Mouse (Mus musculus) limb, embryonic 14.5 days (tissue): ENCODE data around the gene Srebf2. TPM values are rescaled to one million over a fixed set of nuclear protein-coding genes. Genes with fewer than 3 reads are reported as not detected.

Experiments
- ATAC-seq: fragments of 200-750 bp; cut with Nextera tagmentation; 2 replicates; pipeline ENCODE4 v1.8.0; 2017; ENCODE audit warnings: low read depth, moderate number of reproducible peaks, moderate TSS enrichment; ENCODE audit not compliant: low FRiP score
- DNase-seq: peaks from one replicate; pipeline ENCODE4 v3.0.0-alpha.2; 2015; ENCODE audit warnings: low spot score
- H3K27ac ChIP-seq: fragments of 300-500 bp; sonication (generic); replicated peaks from 2 replicates; pipeline ENCODE4 v1.5.1; 2014; ENCODE audit warnings: low read depth, mild to moderate bottlenecking, low read length, moderate library complexity, mixed read lengths
- H3K27me3 ChIP-seq: fragments of 300-500 bp; sonication (generic); 2 replicates; pipeline ENCODE4 v1.6.1; 2014; ENCODE audit warnings: low read length, mixed read lengths; ENCODE audit not compliant: control insufficient read depth, insufficient read depth
- H3K36me3 ChIP-seq: fragments of 300-500 bp; sonication (generic); 2 replicates; pipeline ENCODE4 v1.6.1; 2014; ENCODE audit warnings: mild to moderate bottlenecking, low read length, moderate library complexity, mixed read lengths; ENCODE audit not compliant: control insufficient read depth, insufficient read depth
- H3K4me1 ChIP-seq: fragments of 300-500 bp; sonication (generic); 2 replicates; pipeline ENCODE4 v1.6.1; 2014; ENCODE audit warnings: antibody characterized with exemption, low read length, mixed read lengths; ENCODE audit not compliant: control insufficient read depth, insufficient read depth
- H3K4me2 ChIP-seq: fragments of 300-500 bp; sonication (generic); replicated peaks from 2 replicates; pipeline ENCODE4 v1.6.1; 2014; ENCODE audit warnings: low read depth, mild to moderate bottlenecking, low read length, moderate library complexity; ENCODE audit not compliant: severe bottlenecking
- H3K4me3 ChIP-seq: fragments of 300-500 bp; sonication (generic); replicated peaks from 2 replicates; pipeline ENCODE4 v1.5.1; 2014; ENCODE audit warnings: low read length
- H3K9ac ChIP-seq: fragments of 300-500 bp; sonication (generic); 2 replicates; pipeline ENCODE4 v1.6.1; 2014; ENCODE audit warnings: mild to moderate bottlenecking, low read depth, low read length, moderate library complexity; ENCODE audit not compliant: severe bottlenecking
- H3K9me3 ChIP-seq: fragments of 300-500 bp; sonication (generic); 2 replicates; pipeline ENCODE4 v1.6.1; 2016; ENCODE audit warnings: low read length; ENCODE audit not compliant: control insufficient read depth
- POLR2A ChIP-seq: fragments of 200-500 bp; IDR thresholded peaks from 2 replicates; pipeline ENCODE4 v1.8.0; 2012; ENCODE audit warnings: inconsistent platforms, mild to moderate bottlenecking, moderate library complexity, borderline replicate concordance; ENCODE audit not compliant: insufficient read depth, insufficient read length; ENCODE audit errors: extremely low read depth
- WGBS: fragments of 180-500 bp; shearing (Covaris S2); extraction: QIAGEN DNeasy Blood & Tissue Kit; methylation state at CpG from one replicate; pipeline ENCODE4 v1.1.7; 2014; 5-methylcytosine and 5-hydroxymethylcytosine counted together
- polyA plus RNA-seq, 2 experiments: library from polyadenylated mRNA; depleted of rRNA in 1 of 2; stranded (reverse) in 1 of 2; unstranded in 1 of 2; fragments of >200 nt; fragmentation: Nextera tagmentation in 1 of 2; extraction: Ambion mirVana in 1 of 2; gene quantifications; 2 replicates each; pipeline versions ENCODE4 v1.2.1 to v1.2.3; 2012 to 2014

Gene Srebf2
- polyA plus RNA-seq, 2 experiments: 122 to 131 TPM

DNA sequence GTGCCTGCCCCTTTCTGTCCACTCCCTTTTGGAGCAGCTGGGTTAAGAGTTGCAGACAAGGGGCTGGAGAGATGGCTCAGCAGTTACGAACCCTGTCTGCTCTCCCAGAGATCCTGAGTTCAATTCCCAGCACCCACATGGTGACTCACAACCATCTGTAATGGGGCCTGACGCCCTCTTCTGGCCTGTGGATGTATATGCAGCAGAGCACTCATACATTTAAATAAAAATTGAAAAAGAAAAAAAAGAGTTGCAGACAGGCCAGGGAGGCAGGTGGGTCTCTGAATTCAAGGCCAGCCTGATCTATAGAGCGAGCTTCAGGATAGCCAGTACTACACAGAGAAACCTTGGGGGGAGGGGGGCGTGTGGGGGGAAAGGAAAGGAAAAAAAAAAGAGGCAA, 40.4 kb downstream of the Srebf2 start:
- 86% methylated on average over 4 of the region's 4 CpGs for WGBS
- TF ChIP-seq POLR2A: no peak

GRCm38 (mm10) chr15:82187924-82188323, 40.9 kb downstream of the Srebf2 start:
- Histone ChIP-seq H3K4me1 (no peaks in the 10 kb centered on the region), H3K4me2 (no peak overlapping the region), H3K36me3 (peaks cover 95% of the 10 kb centered on the region), H3K27me3 (no peaks in the 10 kb centered on the region), H3K9ac (no peak overlapping the region), H3K27ac (no peak overlapping the region), H3K9me3 (no peaks in the 10 kb centered on the region), H3K4me3 (no peak overlapping the region)
- no peak for DNase-seq
- no peak for TF ChIP-seq POLR2A
- no peak for ATAC-seq
- WGBS: 94% methylated on average over 1 of the region's 1 CpGs

More for the DNA sequence above, 40.4 kb downstream of the Srebf2 start:
- H3K4me1 ChIP-seq: no peaks in the 10 kb centered on the region
- H3K4me2 ChIP-seq: no peak overlapping the region
- ATAC-seq: no peak
- H3K4me3 ChIP-seq: no peak overlapping the region
- no peak overlapping the region for H3K27ac ChIP-seq
- peaks cover 95% of the 10 kb centered on the region for H3K36me3 ChIP-seq
- no peak for DNase-seq
- H3K27me3 ChIP-seq: no peaks in the 10 kb centered on the region
- no peak overlapping the region for H3K9ac ChIP-seq
- H3K9me3 ChIP-seq: no peaks in the 10 kb centered on the region

GRCm38 (mm10) chr15:82188481-82189240, 41.7 kb downstream of the Srebf2 start:
- WGBS: 92% methylated on average over 10 of the region's 10 CpGs
- ATAC-seq (no peak), DNase-seq (no peak)
- H3K4me1 ChIP-seq: no peaks in the 10 kb centered on the region
- H3K9me3 ChIP-seq: no peaks in the 10 kb centered on the region
- no peak overlapping the region for H3K27ac ChIP-seq
- H3K9ac ChIP-seq: no peak overlapping the region
- no peaks in the 10 kb centered on the region for H3K27me3 ChIP-seq
- peaks cover 95% of the 10 kb centered on the region for H3K36me3 ChIP-seq
- no peak for TF ChIP-seq POLR2A
- no peak overlapping the region for H3K4me2 ChIP-seq
- no peak overlapping the region for H3K4me3 ChIP-seq

DNA sequence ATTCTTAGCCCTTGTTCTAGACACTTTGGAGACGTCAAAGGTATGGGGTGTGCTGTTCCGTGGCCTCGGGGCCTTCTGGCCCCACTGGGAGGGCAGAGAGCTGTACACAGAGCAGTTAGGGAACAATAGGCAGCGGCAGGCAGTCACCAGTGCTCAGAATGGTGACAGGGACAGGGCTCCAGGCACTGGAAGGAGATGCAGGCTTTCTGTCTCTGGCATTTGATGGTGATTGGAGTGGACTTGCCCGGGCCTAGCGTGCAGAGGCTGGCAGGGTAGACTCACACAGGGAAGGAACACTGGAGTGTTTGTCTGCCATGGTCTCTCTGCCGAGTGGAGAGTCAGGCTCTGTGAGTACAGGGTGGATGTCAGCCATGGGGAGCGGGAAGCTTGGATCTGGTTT, 45.6 kb downstream of the Srebf2 start:
- Histone ChIP-seq H3K9ac (no peak overlapping the region), H3K4me3 (no peak overlapping the region), H3K27me3 (no peaks in the 10 kb centered on the region), H3K27ac (no peak overlapping the region), H3K9me3 (no peaks in the 10 kb centered on the region), H3K4me2 (no peak overlapping the region), H3K36me3 (peaks cover 94% of the 10 kb centered on the region), H3K4me1 (no peaks in the 10 kb centered on the region)
- 91% methylated on average over 8 of the region's 8 CpGs for WGBS
- DNase-seq (no peak), ATAC-seq (no peak)
- no peak for TF ChIP-seq POLR2A

DNA sequence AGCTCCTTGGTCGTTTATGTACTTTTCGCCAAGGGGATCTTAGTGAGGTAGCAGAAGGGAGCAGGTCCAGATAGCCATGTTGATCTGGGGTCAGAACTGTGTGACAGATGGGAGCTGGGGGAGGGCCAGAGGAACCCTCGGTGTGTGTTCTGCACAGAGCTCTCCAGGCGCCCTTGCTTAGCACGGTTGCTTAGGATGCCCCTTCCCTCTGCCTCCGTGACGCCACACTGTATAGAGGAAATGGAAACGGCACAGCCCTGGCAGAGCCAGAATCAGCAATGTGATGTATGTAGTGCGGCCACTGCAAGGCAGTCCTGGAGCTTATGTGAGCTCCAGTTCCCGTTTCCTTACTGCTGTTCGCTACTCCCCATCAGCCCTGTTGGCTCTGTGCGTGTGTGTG, 49.3 kb downstream of the Srebf2 start:
- no peak for TF ChIP-seq POLR2A
- no peak overlapping the region for H3K9ac ChIP-seq
- DNase-seq (no peak), ATAC-seq (no peak)
- H3K27ac ChIP-seq: no peak overlapping the region
- H3K4me3 ChIP-seq: no peak overlapping the region
- H3K4me1 ChIP-seq: no peaks in the 10 kb centered on the region
- no peaks in the 10 kb centered on the region for H3K27me3 ChIP-seq
- H3K4me2 ChIP-seq: no peak overlapping the region
- H3K9me3 ChIP-seq: no peaks in the 10 kb centered on the region
- H3K36me3 ChIP-seq: peaks cover 98% of the 10 kb centered on the region
- WGBS: 93% methylated on average over 12 of the region's 12 CpGs

DNA sequence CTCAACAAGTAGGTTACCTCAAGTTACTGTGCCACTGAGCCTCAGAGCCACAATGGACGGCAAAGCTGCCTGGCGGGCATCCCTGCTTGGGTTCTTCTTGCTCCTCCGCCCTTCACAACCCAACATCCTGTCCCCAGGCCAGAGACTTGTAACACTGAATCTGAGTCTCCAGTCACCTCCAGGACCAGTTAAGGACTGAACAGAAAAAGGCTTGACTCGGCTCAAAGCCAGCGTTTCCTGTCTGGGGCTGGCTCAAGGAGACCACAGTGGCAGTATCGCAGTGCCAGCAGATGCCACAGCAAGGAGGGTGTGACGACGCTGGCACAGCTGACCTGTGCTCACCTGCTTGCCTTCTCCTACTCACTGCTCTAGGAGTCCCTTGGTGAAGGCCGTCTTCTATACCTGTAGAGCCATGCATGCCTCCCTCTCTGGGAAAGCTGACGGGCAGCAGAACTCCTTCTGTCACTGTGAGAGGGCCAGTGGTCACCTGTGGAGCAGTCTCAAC, 50.3 kb downstream of the Srebf2 start:
- H3K27me3 ChIP-seq: no peaks in the 10 kb centered on the region
- H3K9me3 ChIP-seq: no peaks in the 10 kb centered on the region
- no peak for TF ChIP-seq POLR2A
- DNase-seq: no peak
- H3K9ac ChIP-seq: no peak overlapping the region
- peaks cover 98% of the 10 kb centered on the region for H3K36me3 ChIP-seq
- H3K4me2 ChIP-seq: no peak overlapping the region
- H3K4me1 ChIP-seq: no peaks in the 10 kb centered on the region
- no peak for ATAC-seq
- H3K27ac ChIP-seq: no peak overlapping the region
- WGBS: 92% methylated on average over 10 of the region's 10 CpGs
- H3K4me3 ChIP-seq: no peak overlapping the region
